Mouse (Mus musculus) common myeloid progenitor, adult 5-6 weeks (primary cell): Measurements from ENCODE around the gene Mettl11b. TPM values are rescaled to one million over a fixed set of nuclear protein-coding genes. Genes with fewer than 3 reads are reported as not detected.

Experiments
- ATAC-seq: replicated peaks from 2 replicates; pipeline ENCODE4 v1.8.0; 2016; ENCODE audit warnings: low read depth, mild to moderate bottlenecking, moderate TSS enrichment, inconsistent platforms; ENCODE audit not compliant: poor library complexity, severe bottlenecking
- total RNA-seq: library from RNA; stranded (forward); fragments of 200-1000, 187-1606 nt; gene quantifications from 2 replicates; pipeline ENCODE4 v1.2.3, GENCODE M21; 2017

Gene Mettl11b
- total RNA-seq, 1 experiment from 2014 or later: not detected

GRCm38 (mm10) chr1:163657056-163657455 lies 68.0 kb downstream of the Mettl11b start:
- ATAC-seq: no peak

DNA sequence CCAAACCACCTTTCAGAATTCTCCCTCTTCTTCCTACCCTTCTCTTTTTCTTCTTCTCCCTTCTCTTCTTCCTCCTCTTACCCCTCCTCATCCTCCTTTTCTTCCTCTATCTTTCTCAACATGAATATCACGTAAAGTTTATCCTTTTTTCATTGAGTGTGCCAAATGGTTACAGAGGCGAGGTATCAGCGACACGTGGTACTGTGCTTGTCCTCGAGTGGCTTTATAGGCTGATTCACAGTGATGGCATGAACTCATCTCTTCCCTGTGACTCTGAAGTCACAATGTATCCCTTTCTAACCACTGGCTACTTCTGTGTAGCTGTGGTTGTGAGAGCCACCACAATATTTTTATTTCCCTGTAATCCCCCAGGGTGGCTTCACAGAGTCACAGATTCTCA lies 68.6 kb downstream of the Mettl11b start:
- ATAC-seq: no peak

Other genes starting within 250 kb of the Mettl11b start
- gene Kifap3, start 54.4 kb upstream of the Mettl11b start, total RNA-seq: 11.9 and 12.6 TPM in 2 replicates
- 12.9 and 26.4 TPM in 2 replicates for gene Scyl3, start 203.9 kb upstream of the Mettl11b start, total RNA-seq